Mouse (Mus musculus): ENCODE measurements at regions not wholly inside any gene's neighbourhood (a gene's known extent, or its start where the extent isn't known, plus 50 kb on each side); places are given as distances from the start of the nearest gene placed in this dataset.

GRCm38 (mm10) chr9:79029456-79029855, 414.1 kb downstream of the Cd109 start:
- in situ Hi-C loops (cut with MboI; ENCODE audit: low pct_unique_long_range_greater_than_20kb in 1 of 2, low sequenced_read_pairs in 2 of 2, unreplicated experiment in 1 of 2), result no loop called here

GRCm38 (mm10) chr9:79035677-79036076, 420.3 kb downstream of the Cd109 start:
- in situ Hi-C loops (cut with MboI; ENCODE audit: low pct_unique_long_range_greater_than_20kb in 1 of 2, low sequenced_read_pairs in 2 of 2, unreplicated experiment in 1 of 2), result no loop called here

GRCm38 (mm10) chr9:79037054-79037453, 421.7 kb downstream of the Cd109 start:
- in situ Hi-C loops (cut with MboI; ENCODE audit: low pct_unique_long_range_greater_than_20kb in 1 of 2, low sequenced_read_pairs in 2 of 2, unreplicated experiment in 1 of 2), result no loop called here

- in situ Hi-C loops (cut with MboI; ENCODE audit: low pct_unique_long_range_greater_than_20kb in 1 of 2, low sequenced_read_pairs in 2 of 2, unreplicated experiment in 1 of 2), result no loop called here
Observed at GRCm38 (mm10) chr9:79038971-79039370, 423.6 kb downstream of the Cd109 start.

- in situ Hi-C loops (cut with MboI; ENCODE audit: low pct_unique_long_range_greater_than_20kb in 1 of 2, low sequenced_read_pairs in 2 of 2, unreplicated experiment in 1 of 2), result loop anchor here (10.0 kb wide), 1 partner anchor 670 kb away; the partner anchor contains the start of gene Col12a1 (in 2 of the 2)
Observed at GRCm38 (mm10) chr9:79044344-79044743, 429.0 kb downstream of the Cd109 start.

GRCm38 (mm10) chr9:79045314-79045713, 430.0 kb downstream of the Cd109 start:
- in situ Hi-C loops (cut with MboI; ENCODE audit: low pct_unique_long_range_greater_than_20kb in 1 of 2, low sequenced_read_pairs in 2 of 2, unreplicated experiment in 1 of 2), result loop anchor here (10.0 kb wide), 1 partner anchor 669 kb away; the partner anchor contains the start of gene Col12a1 (in 2 of the 2)

- in situ Hi-C loops (cut with MboI; ENCODE audit: low pct_unique_long_range_greater_than_20kb in 1 of 2, low sequenced_read_pairs in 2 of 2, unreplicated experiment in 1 of 2), result no loop called here
Observed at GRCm38 (mm10) chr9:79071961-79072360, 456.6 kb downstream of the Cd109 start.

GRCm38 (mm10) chr9:79109611-79110010, 494.3 kb downstream of the Cd109 start:
- in situ Hi-C loops (cut with MboI; ENCODE audit: low pct_unique_long_range_greater_than_20kb in 1 of 2, low sequenced_read_pairs in 2 of 2, unreplicated experiment in 1 of 2), result no loop called here

- in situ Hi-C loops (cut with MboI; ENCODE audit: low pct_unique_long_range_greater_than_20kb in 1 of 2, low sequenced_read_pairs in 2 of 2, unreplicated experiment in 1 of 2), result no loop called here
Observed at GRCm38 (mm10) chr9:79111326-79111725, 496.0 kb downstream of the Cd109 start.

GRCm38 (mm10) chr9:79140970-79141369, 525.6 kb downstream of the Cd109 start:
- in situ Hi-C loops (cut with MboI; ENCODE audit: low pct_unique_long_range_greater_than_20kb in 1 of 2, low sequenced_read_pairs in 2 of 2, unreplicated experiment in 1 of 2), result no loop called here

GRCm38 (mm10) chr9:79146004-79146403, 530.7 kb downstream of the Cd109 start:
- in situ Hi-C loops (cut with MboI; ENCODE audit: low pct_unique_long_range_greater_than_20kb in 1 of 2, low sequenced_read_pairs in 2 of 2, unreplicated experiment in 1 of 2), result no loop called here

- in situ Hi-C loops (cut with MboI; ENCODE audit: low pct_unique_long_range_greater_than_20kb in 1 of 2, low sequenced_read_pairs in 2 of 2, unreplicated experiment in 1 of 2), result no loop called here
Observed at GRCm38 (mm10) chr9:79165596-79165995, 550.2 kb downstream of the Cd109 start.

GRCm38 (mm10) chr9:79173036-79173435, 545.6 kb downstream of the Col12a1 start:
- in situ Hi-C loops (cut with MboI; ENCODE audit: low pct_unique_long_range_greater_than_20kb in 1 of 2, low sequenced_read_pairs in 2 of 2, unreplicated experiment in 1 of 2), result no loop called here

GRCm38 (mm10) chr9:79179954-79180353, 538.7 kb downstream of the Col12a1 start:
- in situ Hi-C loops (cut with MboI; ENCODE audit: low pct_unique_long_range_greater_than_20kb in 1 of 2, low sequenced_read_pairs in 2 of 2, unreplicated experiment in 1 of 2), result no loop called here

GRCm38 (mm10) chr9:79195420-79195819, 523.2 kb downstream of the Col12a1 start:
- in situ Hi-C loops (cut with MboI; ENCODE audit: low pct_unique_long_range_greater_than_20kb in 1 of 2, low sequenced_read_pairs in 2 of 2, unreplicated experiment in 1 of 2), result no loop called here

- in situ Hi-C loops (cut with MboI; ENCODE audit: low pct_unique_long_range_greater_than_20kb in 1 of 2, low sequenced_read_pairs in 2 of 2, unreplicated experiment in 1 of 2), result no loop called here
Observed at GRCm38 (mm10) chr9:79201755-79202154, 516.9 kb downstream of the Col12a1 start.

- in situ Hi-C loops (cut with MboI; ENCODE audit: low pct_unique_long_range_greater_than_20kb in 1 of 2, low sequenced_read_pairs in 2 of 2, unreplicated experiment in 1 of 2), result no loop called here
Observed at GRCm38 (mm10) chr9:79213364-79213763, 505.3 kb downstream of the Col12a1 start.

- in situ Hi-C loops (cut with MboI; ENCODE audit: low pct_unique_long_range_greater_than_20kb in 1 of 2, low sequenced_read_pairs in 2 of 2, unreplicated experiment in 1 of 2), result no loop called here
Observed at GRCm38 (mm10) chr9:79215986-79216385, 502.6 kb downstream of the Col12a1 start.

GRCm38 (mm10) chr9:79216432-79216831, 502.2 kb downstream of the Col12a1 start:
- in situ Hi-C loops (cut with MboI; ENCODE audit: low pct_unique_long_range_greater_than_20kb in 1 of 2, low sequenced_read_pairs in 2 of 2, unreplicated experiment in 1 of 2), result no loop called here

- in situ Hi-C loops (cut with MboI; ENCODE audit: low pct_unique_long_range_greater_than_20kb in 1 of 2, low sequenced_read_pairs in 2 of 2, unreplicated experiment in 1 of 2), result no loop called here
Observed at GRCm38 (mm10) chr9:79233081-79233480, 485.6 kb downstream of the Col12a1 start.

- in situ Hi-C loops (cut with MboI; ENCODE audit: low pct_unique_long_range_greater_than_20kb in 1 of 2, low sequenced_read_pairs in 2 of 2, unreplicated experiment in 1 of 2), result no loop called here
Observed at GRCm38 (mm10) chr9:79233751-79234150, 484.9 kb downstream of the Col12a1 start.
